Mouse (Mus musculus): ENCODE data around the gene Ackr3. TPM values are rescaled to one million over a fixed set of nuclear protein-coding genes. Genes with fewer than 3 reads are reported as not detected.

Gene Ackr3
- polyA plus RNA-seq, 1 experiment from 2014 or later = 38.1 TPM

Other genes starting within 250 kb of the Ackr3 start
- 0.12 and 0.34 TPM in 2 replicates for gene Asb18, start 189.3 kb upstream of the Ackr3 start, polyA plus RNA-seq (2015; fragmentation: Nextera tagmentation; extraction: Ambion mirVana)
- 0.19 TPM in 1 of 2 replicates, not detected in the other for gene Iqca, start 50.6 kb upstream of the Ackr3 start, polyA plus RNA-seq (2015; fragmentation: Nextera tagmentation; extraction: Ambion mirVana)

All from limb, embryonic 15.5 days (tissue).